Mouse (Mus musculus): Measurements from ENCODE around the gene Nectin1.

Gene Nectin1

DNA sequence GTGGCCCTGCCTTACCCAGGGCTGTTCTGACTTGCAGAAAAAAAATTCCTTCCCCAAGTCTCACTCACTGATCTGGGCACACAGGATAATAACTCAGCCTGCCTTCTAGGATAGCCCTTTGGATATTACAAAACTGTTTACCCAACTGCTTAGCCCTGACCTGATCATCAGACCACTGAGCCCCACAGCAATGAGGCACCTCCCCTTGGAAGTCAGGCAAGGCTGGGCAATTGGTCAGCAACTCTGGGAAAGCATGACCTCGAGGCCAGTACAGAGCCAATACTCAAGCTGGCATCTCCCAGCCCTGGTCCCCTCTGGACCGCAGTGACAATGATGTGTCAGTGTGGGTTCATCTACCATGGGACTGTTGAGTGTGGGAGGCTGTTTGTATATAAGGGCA lies 69.4 kb downstream of the Nectin1 start:
- DNase-seq, result no peak

DNA sequence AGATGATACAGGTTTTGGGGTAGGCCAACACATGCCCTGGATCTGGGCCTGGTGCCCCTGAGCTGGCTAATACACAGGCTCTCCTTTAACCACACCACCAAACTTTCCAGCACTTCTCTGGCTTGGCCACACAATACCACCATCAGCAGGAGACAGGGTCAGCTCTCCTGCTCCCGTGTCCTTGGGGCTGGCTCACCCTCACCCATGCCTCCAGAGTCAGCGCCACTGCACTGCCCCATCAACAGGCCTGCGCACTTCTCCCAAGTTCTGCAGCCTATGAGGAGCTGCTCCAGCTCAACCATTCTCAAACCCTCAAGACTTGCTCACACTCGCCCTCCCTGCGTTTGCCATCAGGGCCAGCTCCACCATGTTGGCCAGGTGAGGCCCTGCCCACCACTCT lies 78.4 kb downstream of the Nectin1 start:
- no peak for DNase-seq

DNA sequence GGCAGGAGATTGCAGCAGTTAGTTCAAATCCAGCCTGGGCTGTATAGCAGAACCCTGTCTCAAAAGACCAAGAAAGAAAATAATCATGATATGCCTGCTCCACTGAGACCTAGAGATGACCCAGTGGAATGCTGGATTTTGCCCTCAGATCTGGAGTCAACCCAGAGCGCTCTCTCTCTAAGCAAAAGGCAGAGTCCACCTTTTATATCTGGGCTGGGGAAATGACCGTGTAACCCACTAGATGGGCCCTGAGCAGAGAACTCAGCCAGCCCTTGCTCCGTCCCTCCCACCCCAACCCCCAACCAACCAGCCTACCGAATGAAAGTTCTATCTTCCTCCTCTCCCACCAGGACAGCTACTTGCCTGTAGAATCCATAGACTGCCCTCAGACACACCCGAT lies 81.4 kb downstream of the Nectin1 start:
- no peak for DNase-seq

DNA sequence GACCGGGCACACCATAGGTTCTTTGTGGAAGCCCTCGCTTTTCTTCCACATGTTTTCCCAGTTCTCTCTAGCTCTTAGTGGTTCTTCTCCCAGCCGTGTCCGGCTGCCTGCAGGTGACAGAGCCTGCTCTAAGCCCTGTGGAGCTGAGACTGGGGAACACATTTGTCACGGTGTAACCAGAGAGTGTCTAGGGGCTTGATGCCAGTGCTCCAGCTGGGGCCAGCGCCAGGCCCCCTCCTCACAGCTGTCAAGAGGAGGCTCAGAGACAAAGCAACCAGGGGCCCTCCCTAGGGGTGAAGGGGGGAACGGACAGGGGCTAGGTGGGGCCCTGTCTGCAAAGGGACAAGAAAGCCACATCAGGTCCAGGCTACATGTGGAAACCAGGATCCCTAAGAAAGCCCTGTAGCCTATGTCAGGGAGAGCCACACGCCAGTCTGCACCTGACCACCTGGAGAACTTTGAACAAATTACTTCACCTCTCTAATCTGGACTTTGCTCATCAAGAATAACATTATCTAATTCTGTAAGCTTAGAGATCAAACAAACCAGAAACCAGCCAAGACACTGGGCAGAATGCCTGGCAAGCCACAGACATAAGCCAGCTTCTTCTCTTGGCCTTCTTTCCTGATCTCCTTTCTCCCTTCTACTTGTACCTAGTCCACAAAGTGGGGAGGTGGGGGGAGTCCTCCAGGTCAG lies 82.9 kb downstream of the Nectin1 start:
- DNase-seq, result no peak

DNA sequence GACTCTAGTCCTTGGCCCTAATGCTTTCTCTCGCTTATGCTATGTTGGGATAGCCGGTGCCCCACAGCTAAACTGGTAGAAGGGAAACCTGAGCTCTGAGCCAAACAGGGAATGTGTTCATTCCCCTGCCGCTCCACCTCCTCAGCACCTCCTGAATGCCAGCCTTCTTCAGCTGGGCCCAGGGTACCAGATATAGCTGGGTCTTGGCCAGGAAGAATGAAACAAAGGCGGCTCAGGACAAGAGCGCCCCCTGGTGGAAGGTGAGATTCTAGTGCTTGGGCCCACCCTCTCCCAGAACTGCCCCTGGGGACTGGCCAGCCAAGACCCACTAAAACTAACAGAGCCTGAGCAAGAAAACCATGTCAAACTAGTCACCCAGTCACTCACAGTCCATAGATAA lies 83.8 kb downstream of the Nectin1 start:
- peak; percentile 47 for DNase-seq

DNA sequence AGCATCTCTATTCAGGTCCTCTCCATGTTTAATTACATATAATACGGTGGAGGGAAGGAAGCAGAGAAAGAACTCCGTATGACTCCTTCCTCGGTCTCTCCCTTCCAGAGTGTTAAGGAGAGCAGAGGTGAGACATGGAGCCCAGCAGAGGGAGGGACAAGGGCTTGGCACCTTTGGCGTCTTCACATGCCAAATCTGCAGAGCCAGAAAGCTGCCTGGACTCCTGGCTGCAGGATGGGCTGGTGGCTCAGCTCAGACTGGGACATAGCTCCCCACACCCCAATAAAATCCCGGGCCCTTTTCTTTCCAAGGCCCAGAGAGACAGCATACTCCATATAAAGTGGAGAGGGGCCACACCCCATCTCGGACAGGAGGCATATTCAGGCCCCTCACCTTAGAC lies 85.2 kb downstream of the Nectin1 start:
- DNase-seq, result no peak

DNA sequence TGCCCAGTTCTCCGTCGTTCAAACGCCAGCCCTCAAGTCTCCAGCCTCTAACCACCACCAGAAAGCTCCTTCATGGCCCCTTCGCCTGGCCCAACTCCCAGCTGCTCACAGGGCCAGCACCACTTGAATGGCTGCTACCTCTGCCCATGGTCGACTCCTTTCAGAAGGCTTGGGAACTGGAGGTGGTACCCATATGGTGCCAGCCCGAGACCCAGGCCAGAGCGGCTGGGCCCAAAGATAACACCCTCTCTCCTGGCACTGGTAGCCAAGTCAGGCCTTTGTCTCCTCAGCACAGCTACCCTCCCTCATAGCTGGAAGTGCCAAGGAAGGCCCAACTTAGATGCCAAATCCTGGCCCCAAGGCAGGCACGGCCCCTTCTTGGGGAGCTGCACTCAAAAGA lies 89.4 kb downstream of the Nectin1 start:
- DNase-seq, result no peak

DNA sequence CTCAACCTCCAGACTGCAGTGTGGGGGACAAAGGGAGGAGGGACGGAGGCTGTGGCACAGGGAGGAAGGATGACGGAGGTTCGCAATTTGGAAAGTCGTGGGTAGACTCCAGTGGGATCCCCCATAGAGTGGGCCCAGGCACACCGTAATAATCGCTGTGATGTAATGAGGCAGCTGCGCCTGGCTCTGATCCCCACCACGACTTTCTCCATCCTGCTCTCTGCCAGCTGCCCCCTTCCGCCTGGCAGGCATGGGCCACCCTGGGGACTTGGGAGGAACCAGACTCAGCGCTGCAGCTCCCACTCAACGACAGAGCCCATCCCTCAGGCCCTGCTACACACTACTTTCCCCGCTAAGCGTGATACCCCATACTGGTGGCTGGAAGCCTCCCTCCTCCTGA lies 90.5 kb downstream of the Nectin1 start:
- no peak for DNase-seq

DNA sequence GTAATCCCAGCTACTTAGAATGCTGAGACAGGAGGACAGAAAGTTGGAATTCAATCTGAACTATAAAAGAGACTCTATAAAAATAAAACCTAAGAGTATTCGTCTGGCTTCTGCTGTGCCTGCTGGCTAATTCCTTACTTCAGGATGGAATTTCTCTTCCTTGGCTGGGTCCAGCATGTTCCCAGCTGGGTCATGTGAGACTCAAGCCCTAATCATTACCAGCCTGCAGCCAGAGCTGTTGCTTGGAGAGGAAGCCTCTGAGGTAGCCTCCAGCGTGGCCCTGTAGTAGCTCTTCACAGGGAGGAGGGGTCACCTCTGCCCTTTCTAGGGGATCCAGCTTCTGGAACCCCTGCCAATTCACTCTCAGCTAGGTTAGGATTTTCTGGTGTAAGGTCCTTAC lies 94.8 kb downstream of the Nectin1 start:
- no peak for DNase-seq

DNA sequence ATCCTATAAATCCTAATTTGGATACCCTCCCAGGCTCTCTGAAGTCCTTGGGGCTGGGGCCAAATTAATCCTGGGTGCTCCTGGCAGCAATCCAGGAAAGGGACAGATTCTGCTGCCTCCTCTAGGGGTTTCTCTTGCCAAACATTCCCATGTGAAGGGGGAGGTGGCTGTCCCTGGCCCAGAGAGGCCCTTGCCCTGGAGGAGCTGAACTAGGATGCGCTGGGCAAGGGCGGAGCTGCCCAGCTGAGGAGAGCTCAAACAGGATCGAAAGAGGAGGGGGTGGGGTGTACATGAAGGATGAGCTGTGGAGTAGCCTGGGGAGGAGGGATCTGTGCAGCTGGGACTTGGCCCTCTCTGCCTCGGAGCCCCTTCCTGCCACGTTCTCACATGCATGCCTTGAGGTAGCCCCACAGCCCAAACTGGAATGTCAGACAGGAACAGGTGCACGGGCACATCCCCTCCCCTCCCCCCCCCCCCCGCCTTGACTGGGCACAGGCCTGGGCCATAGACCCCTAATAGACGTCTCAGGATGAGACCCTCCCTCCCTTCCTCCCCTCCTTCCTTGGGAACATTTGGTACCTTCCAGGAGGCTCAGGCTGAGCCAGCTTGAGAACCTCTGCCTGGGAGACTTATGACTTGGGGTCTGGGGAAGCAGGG lies 99.3 kb downstream of the Nectin1 start:
- no peak for DNase-seq

DNA sequence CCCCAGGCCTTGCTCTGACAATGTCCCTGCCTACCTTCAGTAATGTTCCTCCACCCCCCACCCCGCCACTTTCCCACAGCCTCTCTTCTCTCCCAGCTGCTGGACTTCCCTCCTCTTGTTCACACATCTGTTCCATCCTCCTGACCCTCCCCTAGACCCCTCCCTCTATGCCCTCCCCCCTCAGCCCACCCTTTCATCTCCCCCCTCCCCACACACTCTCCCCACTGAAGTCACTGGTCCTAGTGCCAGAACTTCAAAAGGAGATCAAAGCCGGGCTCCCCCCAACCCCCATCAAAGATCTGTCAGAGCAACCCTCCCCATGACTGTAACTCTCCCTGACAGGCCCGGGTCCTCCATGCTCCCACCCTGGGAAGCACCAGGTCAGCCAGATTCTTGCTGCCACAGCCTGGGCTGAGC lies 99.9 kb downstream of the Nectin1 start:
- no peak for DNase-seq

DNA sequence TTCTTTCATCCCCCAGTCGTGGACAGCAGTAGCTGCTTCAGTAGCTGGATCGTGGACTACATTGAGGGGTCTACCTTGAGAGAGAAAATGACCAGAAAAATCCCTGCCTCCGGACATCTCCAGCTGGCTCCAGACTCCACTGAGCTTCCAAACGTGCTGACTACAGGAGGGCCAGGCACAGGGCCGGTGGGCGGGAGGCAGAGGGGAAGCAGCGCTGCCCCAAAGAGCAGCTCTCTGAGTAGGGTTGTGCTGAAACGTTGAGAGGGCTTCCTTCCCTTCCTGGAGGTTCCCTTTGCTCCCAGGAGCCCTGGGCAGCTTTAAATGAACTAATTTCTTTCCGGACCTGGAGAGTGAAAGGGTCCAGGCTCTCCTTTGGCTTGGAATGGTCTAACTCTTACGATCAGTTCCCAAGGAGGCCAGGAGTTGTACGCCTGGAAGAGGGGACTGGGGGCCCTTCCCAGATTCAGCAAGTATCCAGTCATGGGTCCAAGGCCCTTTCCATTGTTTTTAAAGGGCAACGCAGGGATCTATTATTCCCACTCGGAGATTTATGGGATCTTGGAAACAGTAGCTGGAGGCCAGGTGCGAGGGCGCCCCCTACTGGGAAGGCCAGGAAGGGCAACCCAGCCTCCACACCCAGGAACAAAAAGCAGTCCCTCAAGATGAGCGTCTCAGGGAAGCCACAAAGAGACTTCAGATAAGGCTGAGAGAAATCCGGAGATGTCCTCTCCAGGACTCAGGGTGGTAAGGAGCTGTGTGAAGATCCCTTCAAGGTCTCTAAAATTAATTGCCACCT lies 102.1 kb downstream of the Nectin1 start:
- peak; percentile 55 for DNase-seq

DNA sequence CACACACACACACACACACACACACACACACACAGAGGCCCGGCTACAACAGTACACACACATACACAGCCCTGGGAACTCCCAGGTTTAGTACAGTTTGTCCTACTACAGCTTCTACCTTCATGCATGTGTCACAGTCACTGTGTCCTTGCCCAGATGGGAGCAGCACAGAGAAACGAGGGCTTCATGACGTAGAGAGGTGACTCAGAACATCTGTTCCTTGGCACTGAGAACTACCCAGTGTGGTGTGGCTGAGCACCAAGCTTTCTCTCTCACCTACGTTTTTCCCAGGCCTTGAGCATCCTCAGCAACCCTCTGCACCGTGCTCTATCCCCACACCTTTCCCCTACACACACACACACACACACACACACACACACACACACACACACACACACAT lies 104.1 kb downstream of the Nectin1 start:
- no peak for DNase-seq

DNA sequence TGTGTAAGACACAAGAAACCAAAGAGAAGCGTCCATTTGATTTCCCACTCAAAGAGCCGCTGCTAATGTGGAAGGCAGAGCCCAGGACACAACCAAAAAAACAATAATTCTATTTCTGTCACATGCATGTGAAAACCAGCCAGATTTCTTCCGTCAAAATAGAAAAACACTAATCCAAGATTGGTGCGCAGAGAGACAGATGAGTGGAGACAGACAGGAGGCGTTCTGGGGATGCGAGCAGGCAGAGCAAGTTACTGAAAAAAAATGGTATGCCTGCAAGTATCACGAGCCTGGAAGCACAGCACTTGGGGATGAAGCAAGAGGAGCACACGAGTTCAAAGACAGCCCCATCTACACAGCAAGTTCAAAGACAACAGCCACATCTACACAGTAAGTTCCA lies 106.5 kb downstream of the Nectin1 start:
- no peak for DNase-seq

DNA sequence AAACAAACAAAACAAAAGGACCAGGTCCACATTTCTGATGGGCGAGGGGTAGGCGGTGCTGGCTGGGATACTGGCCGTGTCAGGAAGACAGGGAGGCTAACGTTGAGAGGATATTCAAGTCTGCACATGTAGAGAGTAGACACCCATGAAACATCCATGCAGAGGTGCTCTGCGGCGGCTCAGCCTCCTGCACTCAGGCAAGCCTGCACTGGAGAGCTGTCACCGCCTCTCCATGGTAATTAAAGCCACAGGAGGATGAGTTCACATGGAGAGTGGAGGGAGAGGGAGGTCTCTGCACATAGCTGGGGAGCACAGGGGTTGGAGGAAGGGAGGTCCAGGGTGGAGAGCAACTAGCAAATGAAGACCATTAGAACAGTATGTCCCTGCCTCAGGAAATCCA lies 107.4 kb downstream of the Nectin1 start:
- DNase-seq, result no peak

DNA sequence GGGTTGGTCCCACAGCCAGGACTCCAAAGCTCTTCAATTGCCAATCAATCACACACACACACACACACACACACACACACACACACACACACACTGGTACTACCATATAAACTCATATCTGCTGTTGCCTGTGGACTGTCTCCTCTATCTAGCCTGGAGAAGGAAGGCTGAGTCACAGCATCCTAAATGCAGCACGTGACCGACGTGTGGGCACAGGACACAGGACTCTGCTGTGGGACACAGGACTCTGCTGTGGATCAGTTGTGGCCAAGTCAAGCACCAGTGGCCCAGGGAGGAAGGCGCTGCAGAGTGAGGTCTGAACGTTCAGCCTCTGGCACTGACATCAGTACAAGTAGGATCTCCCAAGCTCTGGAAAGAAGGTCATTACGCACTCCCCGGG lies 112.1 kb downstream of the Nectin1 start:
- no peak for DNase-seq
